Mouse (Mus musculus) testis, adult 2 months (tissue): ENCODE data around the gene Htr2b.

Experiments
- CTCF ChIP-seq: fragments of 200-500 bp; IDR thresholded peaks from 2 replicates; pipeline ENCODE4 v1.5.1; 2012; ENCODE audit warnings: low read depth, mild to moderate bottlenecking, inconsistent platforms, low read length, moderate library complexity; ENCODE audit not compliant: control insufficient read depth, insufficient read depth, insufficient replicate concordance
- POLR2A ChIP-seq: fragments of 200-500 bp; IDR thresholded peaks from 2 replicates; pipeline ENCODE4 v1.6.1; 2012; ENCODE audit warnings: low read depth, mild to moderate bottlenecking, inconsistent platforms, low read length, moderate library complexity; ENCODE audit not compliant: control insufficient read depth

DNA sequence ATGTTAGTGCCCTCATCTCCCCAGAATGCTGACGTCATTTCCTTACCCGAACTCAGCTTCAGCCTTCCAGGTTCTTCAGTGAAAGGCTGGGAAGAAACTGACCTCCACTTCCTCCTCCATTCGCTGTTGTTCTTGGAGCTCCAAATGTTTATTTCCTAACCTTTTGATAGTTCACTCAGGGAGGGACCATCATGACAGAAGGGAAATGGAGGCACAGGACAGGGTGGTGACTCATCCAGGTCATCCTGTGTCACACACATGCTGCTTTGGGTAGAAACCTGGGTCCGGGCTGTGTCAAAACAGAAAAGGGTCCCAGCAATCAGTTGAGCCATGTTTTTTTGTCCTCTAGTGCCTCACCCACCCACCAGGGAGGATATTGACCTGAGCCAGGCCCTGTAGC lies 31.4 kb upstream of the Htr2b start:
- TF ChIP-seq CTCF (no peak), POLR2A (no peak)
